Comparison of ENCODE assay signal across 9 mouse cellular contexts in the genomic region with DNA sequence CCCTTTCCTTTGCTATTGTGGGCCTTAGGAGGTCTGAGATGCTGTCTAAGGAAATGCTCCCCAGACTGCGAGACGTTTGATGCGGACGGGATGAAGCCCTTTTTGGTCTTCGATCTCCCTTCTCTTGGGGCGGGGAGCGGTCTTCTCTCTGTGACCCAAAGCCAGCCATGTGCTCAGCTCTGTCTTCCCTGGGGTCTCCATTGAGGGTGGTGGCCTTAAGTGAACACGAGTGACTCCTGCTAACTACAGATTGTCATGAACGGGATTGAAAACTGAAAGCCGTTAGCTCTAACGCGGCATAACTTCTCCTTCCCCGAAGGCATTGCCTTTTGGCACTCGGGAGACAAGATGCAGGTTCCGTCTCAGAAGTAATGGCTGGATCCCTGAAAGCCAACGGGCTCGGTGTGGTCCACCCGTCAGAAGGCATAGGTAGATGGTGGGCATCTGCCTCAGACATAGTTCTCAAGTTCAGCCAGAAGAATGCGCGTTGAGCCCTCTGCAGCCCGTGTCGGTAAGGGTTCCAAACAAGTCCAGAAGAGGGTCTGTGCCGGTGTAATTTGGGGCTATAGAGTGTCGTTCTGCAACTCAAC. TPM values are rescaled to one million over a fixed set of nuclear protein-coding genes. Genes with fewer than 3 reads are reported as not detected.
DNase-seq lines count a peak whose midpoint lies in the region; ATAC-seq and TF ChIP-seq lines count a peak whose summit lies in the region.
"Had no signal": no experiment of that assay in that cellular context is flagged by ENCODE, and none has a peak within 500 bp of the region (broad histone marks: within the 10 kb centered on the region; RNA-seq: fewer than 3 reads in every experiment).

No protein-coding gene starts in this region.

- TF ChIP-seq POLR2A in bone marrow, adult 2 months (IDR thresholded peaks at IDR 0.05; ENCODE audit: borderline replicate concordance, control insufficient read depth, low read depth, low read length): no peak

- intact Hi-C loops in heart, postnatal 25 days (cut with DNase I): loop anchor here (1.0 to 10.0 kb wide), 3 partner anchors 19 to 133 kb away; no protein-coding TSS in a partner anchor

- 0% methylated on average over 24 of the region's 24 CpGs for WGBS in heart, embryonic 15.5 days
- WGBS in bone marrow, adult 2 months: under 1% methylated on average over 24 of the region's 24 CpGs
- under 1% methylated on average over 24 of the region's 24 CpGs for WGBS in heart, postnatal 0 days

- peak overlapping the region; percentile 91 for H3K4me3 ChIP-seq in heart, embryonic 15.5 days
- peak overlapping the region; percentile 86 for H3K4me3 ChIP-seq in bone marrow, adult 2 months (replicated peaks; ENCODE audit: control insufficient read depth, low read depth, low read length)
- H3K4me3 ChIP-seq in heart, postnatal 0 days (ENCODE audit: low read depth, low read length): peak overlapping the region; percentile 67

- no peak for DNase-seq in heart, postnatal 25 days (ENCODE audit: low spot score)
- DNase-seq in heart, postnatal 0 days (ENCODE audit: low spot score): no peak
- no peak for DNase-seq in cerebellum, adult 11 months
- no peak for DNase-seq in retina, postnatal 1 day
- DNase-seq in layer of hippocampus, adult 11-12 months (ENCODE audit: low spot score): no peak

- H3K9me3 ChIP-seq in heart, embryonic 15.5 days (replicated peaks): no peaks in the 10 kb centered on the region
- no peaks in the 10 kb centered on the region for H3K9me3 ChIP-seq in heart, postnatal 0 days (replicated peaks; ENCODE audit: control insufficient read depth, low read length)

- TF ChIP-seq CTCF in bone marrow, adult 2 months (IDR thresholded peaks at IDR 0.05; ENCODE audit: control insufficient read depth, insufficient read depth, low read length): no peak
- no peak for TF ChIP-seq CTCF in heart, postnatal 0 days (IDR thresholded peaks at IDR 0.05; ENCODE audit: low read depth)

- no peaks in the 10 kb centered on the region for H3K27me3 ChIP-seq in heart, embryonic 15.5 days
- H3K27me3 ChIP-seq in heart, postnatal 0 days (ENCODE audit: control insufficient read depth, insufficient read depth, low read length): no peaks in the 10 kb centered on the region

- H3K36me3 ChIP-seq in heart, embryonic 15.5 days: peaks cover 40% of the 10 kb centered on the region
- H3K36me3 ChIP-seq in heart, postnatal 0 days (replicated peaks; ENCODE audit: control insufficient read depth, insufficient read depth, low read length): peaks cover 43% of the 10 kb centered on the region

- no peak for TF ChIP-seq EP300 in heart, postnatal 0 days (IDR thresholded peaks at IDR 0.05; ENCODE audit: low read depth)

- H3K4me2 ChIP-seq in heart, embryonic 15.5 days: peak overlapping the region; percentile 79
- H3K4me2 ChIP-seq in heart, postnatal 0 days (ENCODE audit: low read depth, low read length): peak overlapping the region; percentile 98

- no peak for ATAC-seq in heart, embryonic 15.5 days (replicated peaks; ENCODE audit: insufficient number of reproducible peaks, insufficient read depth, low FRiP score, low read depth)
- peak; percentile 1; the same call in 1 of the 2 replicates for ATAC-seq in heart, postnatal 0 days (ENCODE audit: insufficient read depth, low read depth)
- peak; percentile 32; the same call in 1 of the 2 replicates for ATAC-seq in megakaryocyte, adult 5-6 weeks (ENCODE audit: poor library complexity, severe bottlenecking)

- peaks cover 53% of the 10 kb centered on the region for H3K4me1 ChIP-seq in heart, embryonic 15.5 days (replicated peaks)
- H3K4me1 ChIP-seq in bone marrow, adult 2 months (ENCODE audit: control insufficient read depth, insufficient read depth, low read length): peaks cover 2% of the 10 kb centered on the region; the same call in 1 of the 2 replicates
- peaks cover 28% of the 10 kb centered on the region for H3K4me1 ChIP-seq in heart, postnatal 0 days (ENCODE audit: control insufficient read depth, insufficient read depth)

- H3K27ac ChIP-seq in heart, embryonic 15.5 days: peak overlapping the region; percentile 79
- peak overlapping the region; percentile 27; the same call in 1 of the 2 replicates for H3K27ac ChIP-seq in bone marrow, adult 2 months (ENCODE audit: control insufficient read depth, insufficient read depth, low read depth, low read length, poor library complexity)
- H3K27ac ChIP-seq in heart, postnatal 0 days (ENCODE audit: low read depth): peak overlapping the region; percentile 83

- H3K9ac ChIP-seq in heart, embryonic 15.5 days: peak overlapping the region; percentile 88
- H3K9ac ChIP-seq in heart, postnatal 0 days (replicated peaks; ENCODE audit: low read depth, low read length): peak overlapping the region; percentile 84

RNA-seq across cellular contexts. Expression of a gene that starts 17.8 kb away (rescaled TPM):
- 9.1 and 11.6 TPM in 2 replicates for polyA plus RNA-seq in heart, embryonic 15.5 days (2015; fragmentation: Nextera tagmentation; extraction: Ambion mirVana)
- total RNA-seq in heart, postnatal 25 days (2021): 10 to 100 TPM; 34.8 to 49.8 TPM
- 2.6 and 3.4 TPM in 2 replicates for polyA plus RNA-seq in bone marrow, adult 2 months (2011; ENCODE audit: insufficient read depth, insufficient read length, low replicate concordance, missing spikeins)
- 11.4 and 38.8 TPM in 2 replicates for total RNA-seq in heart, postnatal 0 days (2014; rRNA removed; ENCODE audit: low replicate concordance)
- 21.1 and 21.6 TPM in 2 replicates for polyA plus RNA-seq in heart, postnatal 0 days (2015; fragmentation: Nextera tagmentation; extraction: Ambion mirVana)
- total RNA-seq in megakaryocyte, adult 5-6 weeks (2015): not detected in 2 replicates
- total RNA-seq in megakaryocyte, adult 5-6 weeks (2017): not detected in 2 replicates

RNA-seq across cellular contexts. Expression of a gene that starts 18.6 kb away (rescaled TPM):
- polyA plus RNA-seq in heart, embryonic 15.5 days (2015; fragmentation: Nextera tagmentation; extraction: Ambion mirVana): 1.3 and 1.4 TPM in 2 replicates
- 1 to 10 TPM; 1.0 to 1.6 TPM for total RNA-seq in heart, postnatal 25 days (2021)
- polyA plus RNA-seq in bone marrow, adult 2 months (2011; ENCODE audit: insufficient read depth, insufficient read length, low replicate concordance, missing spikeins): not detected in 2 replicates
- not detected in 2 replicates for total RNA-seq in heart, postnatal 0 days (2014; rRNA removed; ENCODE audit: low replicate concordance)
- polyA plus RNA-seq in heart, postnatal 0 days (2015; fragmentation: Nextera tagmentation; extraction: Ambion mirVana): 2.5 and 2.6 TPM in 2 replicates
- 0.80 TPM in 1 of 2 replicates, not detected in the other for total RNA-seq in megakaryocyte, adult 5-6 weeks (2015)
- not detected in 2 replicates for total RNA-seq in megakaryocyte, adult 5-6 weeks (2017)
- total RNA-seq: neutrophil, adult 5-6 weeks had no signal

RNA-seq across cellular contexts. Expression of a gene that starts 45.1 kb away (rescaled TPM):
- 6.7 and 10.4 TPM in 2 replicates for polyA plus RNA-seq in heart, embryonic 15.5 days (2015; fragmentation: Nextera tagmentation; extraction: Ambion mirVana)
- 10 to 100 TPM; 10.6 to 12.8 TPM for total RNA-seq in heart, postnatal 25 days (2021)
- 20.9 and 51.1 TPM in 2 replicates for polyA plus RNA-seq in bone marrow, adult 2 months (2011; ENCODE audit: insufficient read depth, insufficient read length, low replicate concordance, missing spikeins)
- 19.0 and 25.5 TPM in 2 replicates for total RNA-seq in heart, postnatal 0 days (2014; rRNA removed; ENCODE audit: low replicate concordance)
- 5.8 and 6.1 TPM in 2 replicates for polyA plus RNA-seq in heart, postnatal 0 days (2015; fragmentation: Nextera tagmentation; extraction: Ambion mirVana)
- total RNA-seq in megakaryocyte, adult 5-6 weeks (2015): 20.9 and 21.8 TPM in 2 replicates
- total RNA-seq in megakaryocyte, adult 5-6 weeks (2017): 16.2 TPM in 2 replicates

Comparison
In these comparisons a context has a peak if more than half of its experiments do, and no peak if none do; other contexts are left out.
1. H3K27ac ChIP-seq: peak in every context shown above with its lines; median percentile 83 in heart, postnatal 0 days; 79 in heart, embryonic 15.5 days; 27 in bone marrow, adult 2 months.
2. RNA of a gene that starts 17.8 kb away (total RNA-seq): 34.8 to 49.8 TPM in heart, postnatal 25 days and 11.4 to 38.8 TPM in heart, postnatal 0 days; not detected in megakaryocyte, adult 5-6 weeks; every median in the first group is over 10 times any median in the second.
3. Peak in every context shown above with its lines, with median percentiles within 50 percentile points of each other: H3K4me3 ChIP-seq.